13 mouse cellular contexts compared by ENCODE assay signal in genomic region chr1:182108397-182109099, GRCm38 (mm10). TPM values are rescaled to one million over a fixed set of nuclear protein-coding genes. Genes with fewer than 3 reads are reported as not detected.
DNase-seq lines count a peak whose midpoint lies in the region; ATAC-seq lines count a peak whose summit lies in the region.
"Had no signal": no experiment of that assay in that cellular context is flagged by ENCODE, and none has a peak within 500 bp of the region (broad histone marks: within the 10 kb centered on the region; RNA-seq: fewer than 3 reads in every experiment).

No protein-coding gene starts in this region.

- H3K9me3 ChIP-seq in midbrain, embryonic 11.5 days (ENCODE audit: control insufficient read depth, low read length) = no peaks in the 10 kb centered on the region
- no peaks in the 10 kb centered on the region for H3K9me3 ChIP-seq in midbrain, embryonic 13.5 days
- no peaks in the 10 kb centered on the region for H3K9me3 ChIP-seq in lung, embryonic 16.5 days (ENCODE audit: control insufficient read depth, low read length)

- no peak overlapping the region for H3K4me3 ChIP-seq in midbrain, embryonic 11.5 days (ENCODE audit: low read depth, low read length)
- H3K4me3 ChIP-seq in midbrain, embryonic 13.5 days (replicated peaks) = no peak overlapping the region
- no peak overlapping the region for H3K4me3 ChIP-seq in lung, embryonic 16.5 days (ENCODE audit: low read length)

- H3K9ac ChIP-seq in midbrain, embryonic 11.5 days (ENCODE audit: low read length) = no peak overlapping the region
- no peak overlapping the region for H3K9ac ChIP-seq in midbrain, embryonic 13.5 days (replicated peaks)
- no peak overlapping the region for H3K9ac ChIP-seq in lung, embryonic 16.5 days (ENCODE audit: low read length)
- H3K9ac ChIP-seq: forebrain, postnatal 0 days; liver, embryonic 14.5 days had no signal

- no peak overlapping the region for H3K4me2 ChIP-seq in midbrain, embryonic 11.5 days
- no peak overlapping the region for H3K4me2 ChIP-seq in midbrain, embryonic 13.5 days (replicated peaks)
- no peak overlapping the region for H3K4me2 ChIP-seq in lung, embryonic 16.5 days (ENCODE audit: low read depth, low read length)

- no peak for ATAC-seq in midbrain, embryonic 11.5 days (ENCODE audit: low FRiP score)
- ATAC-seq in midbrain, embryonic 13.5 days = no peak
- ATAC-seq in lung, embryonic 16.5 days (ENCODE audit: low read depth) = peak; percentile 88
- no peak for ATAC-seq in cerebellum, adult (ENCODE audit: insufficient number of reproducible peaks, low FRiP score, low TSS enrichment)
- ATAC-seq: forebrain, postnatal 0 days; Patski had no signal

- no peaks in the 10 kb centered on the region for H3K27me3 ChIP-seq in midbrain, embryonic 11.5 days (ENCODE audit: control insufficient read depth, insufficient read depth, low read length)
- no peaks in the 10 kb centered on the region for H3K27me3 ChIP-seq in midbrain, embryonic 13.5 days
- no peaks in the 10 kb centered on the region for H3K27me3 ChIP-seq in lung, embryonic 16.5 days (ENCODE audit: control insufficient read depth, insufficient read depth, low read depth, low read length)
- H3K27me3 ChIP-seq: Patski had no signal

- no peaks in the 10 kb centered on the region for H3K36me3 ChIP-seq in midbrain, embryonic 11.5 days (ENCODE audit: control insufficient read depth, insufficient read depth, low read length)
- no peaks in the 10 kb centered on the region for H3K36me3 ChIP-seq in midbrain, embryonic 13.5 days
- H3K36me3 ChIP-seq in lung, embryonic 16.5 days (ENCODE audit: control insufficient read depth, insufficient read depth, low read length) = no peaks in the 10 kb centered on the region

- no peak overlapping the region for H3K27ac ChIP-seq in midbrain, embryonic 11.5 days (ENCODE audit: low read depth, low read length)
- H3K27ac ChIP-seq in midbrain, embryonic 13.5 days = no peak overlapping the region
- peak overlapping the region; percentile 52 for H3K27ac ChIP-seq in lung, embryonic 16.5 days (ENCODE audit: low read length)
- H3K27ac ChIP-seq: liver, embryonic 14.5 days had no signal

- 81% methylated on average over 13 of the region's 13 CpGs for WGBS in midbrain, embryonic 11.5 days
- 84% methylated on average over 13 of the region's 13 CpGs for WGBS in midbrain, embryonic 13.5 days
- 60% methylated on average over 13 of the region's 13 CpGs for WGBS in lung, embryonic 16.5 days

- no peaks in the 10 kb centered on the region for H3K4me1 ChIP-seq in midbrain, embryonic 11.5 days (ENCODE audit: control insufficient read depth, insufficient read depth, low read length)
- H3K4me1 ChIP-seq in midbrain, embryonic 13.5 days (replicated peaks) = peaks cover 4% of the 10 kb centered on the region; the same call in 1 of the 2 replicates
- H3K4me1 ChIP-seq in lung, embryonic 16.5 days (replicated peaks; ENCODE audit: control insufficient read depth, insufficient read depth, low read length) = peaks cover 11% of the 10 kb centered on the region; the same call in 1 of the 2 replicates

- peak; percentile 53 for DNase-seq in midbrain, embryonic 11.5 days (ENCODE audit: low spot score, missing footprints)
- peak; percentile 75 to 78 for DNase-seq in heart, adult 18-20 months
- peak; percentile 22 for DNase-seq in thymus, postnatal 25 days
- DNase-seq in spleen, adult 12 weeks (ENCODE audit: low spot score) = no peak
- no peak for DNase-seq in yolk sac, embryonic 10.5 days (ENCODE audit: low spot score)
- DNase-seq: cerebellum, postnatal 14 days; forebrain, postnatal 0 days had no signal

RNA-seq across cellular contexts. Expression of gene Srp9, which starts 16.0 kb away (rescaled TPM):
- polyA plus RNA-seq in midbrain, embryonic 11.5 days (2014; fragmentation: Nextera tagmentation; extraction: Ambion mirVana) = 158 and 189 TPM in 2 replicates
- 135 and 142 TPM in 2 replicates for polyA plus RNA-seq in midbrain, embryonic 13.5 days (2015; fragmentation: Nextera tagmentation; extraction: Ambion mirVana)
- 10 to 100 TPM; 49.4 to 52.0 TPM for total RNA-seq in heart, adult 18-20 months (2021)
- 133 and 141 TPM in 2 replicates for polyA plus RNA-seq in lung, embryonic 16.5 days (2015; fragmentation: Nextera tagmentation; extraction: Ambion mirVana)

RNA-seq across cellular contexts. Expression of gene Vmn1r1, which starts 55.7 kb away (rescaled TPM):
- polyA plus RNA-seq in midbrain, embryonic 11.5 days (2014; fragmentation: Nextera tagmentation; extraction: Ambion mirVana) = not detected in 2 replicates
- not detected in 2 replicates for polyA plus RNA-seq in midbrain, embryonic 13.5 days (2015; fragmentation: Nextera tagmentation; extraction: Ambion mirVana)
- not detected for total RNA-seq in heart, adult 18-20 months (2021)
- polyA plus RNA-seq in lung, embryonic 16.5 days (2015; fragmentation: Nextera tagmentation; extraction: Ambion mirVana) = not detected in 2 replicates
- total RNA-seq: forebrain, postnatal 0 days had no signal
- polyA plus RNA-seq: forebrain, postnatal 0 days; kidney, embryonic 16.5 days; liver, embryonic 14.5 days; Patski had no signal

Comparison
In these comparisons a context has a peak if more than half of its experiments do, and no peak if none do; other contexts are left out.
1. DNase-seq: peak in midbrain, embryonic 11.5 days (single experiment), heart, adult 18-20 months (2 of 2) and thymus, postnatal 25 days (single experiment); none in spleen, adult 12 weeks (single experiment) and yolk sac, embryonic 10.5 days (single experiment).